Comparison of ENCODE assay signal across 9 mouse cellular contexts in genomic region chr3:108939573-108939972, GRCm38 (mm10). TPM values are rescaled to one million over a fixed set of nuclear protein-coding genes. Genes with fewer than 3 reads are reported as not detected.
A peak's percentile ranks its signal among the peaks of the same experiment; 100 is the strongest.
DNase-seq lines count a peak whose midpoint lies in the region; ATAC-seq and TF ChIP-seq lines count a peak whose summit lies in the region.
"Had no signal": no experiment of that assay in that cellular context is flagged by ENCODE, and none has a peak within 500 bp of the region (broad histone marks: within the 10 kb centered on the region; RNA-seq: fewer than 3 reads in every experiment).

Henmt1 (plus strand) TSS chr3:108939873.

- no peak within 1 kb of the TSS for H3K27ac ChIP-seq in liver, embryonic 11.5 days (ENCODE audit: low read depth, low read length)
- H3K27ac ChIP-seq in forebrain, embryonic 12.5 days: no peak within 1 kb of the TSS
- H3K27ac ChIP-seq in intestine, postnatal 0 days (ENCODE audit: low read depth, low read length): no peak within 1 kb of the TSS
- no peak within 1 kb of the TSS for H3K27ac ChIP-seq in neural tube, embryonic 14.5 days (ENCODE audit: low read depth, low read length)

- no peaks in the 10 kb centered on the region; the same call in none of the 2 replicates for H3K27me3 ChIP-seq in liver, embryonic 11.5 days (replicated peaks; ENCODE audit: control insufficient read depth, insufficient read depth, low read length)
- H3K27me3 ChIP-seq in forebrain, embryonic 12.5 days: no peaks in the 10 kb centered on the region
- H3K27me3 ChIP-seq in intestine, postnatal 0 days (replicated peaks; ENCODE audit: control insufficient read depth, insufficient read depth, low read length): no peaks in the 10 kb centered on the region; the same call in 1 of the 2 replicates
- no peaks in the 10 kb centered on the region for H3K27me3 ChIP-seq in neural tube, embryonic 14.5 days (ENCODE audit: control insufficient read depth, insufficient read depth, low read length)

- TF ChIP-seq CTCF in intestine, postnatal 0 days (IDR thresholded peaks at IDR 0.05; ENCODE audit: low read depth): no peak

- H3K4me1 ChIP-seq in liver, embryonic 11.5 days (replicated peaks; ENCODE audit: control insufficient read depth, insufficient read depth, low read length): no peaks in the 10 kb centered on the region
- no peaks in the 10 kb centered on the region for H3K4me1 ChIP-seq in forebrain, embryonic 12.5 days
- no peaks in the 10 kb centered on the region for H3K4me1 ChIP-seq in intestine, postnatal 0 days (replicated peaks; ENCODE audit: control insufficient read depth, insufficient read depth, low read length)
- no peaks in the 10 kb centered on the region for H3K4me1 ChIP-seq in neural tube, embryonic 14.5 days (ENCODE audit: control insufficient read depth, insufficient read depth, low read length)

- no peaks in the 10 kb centered on the region for H3K9me3 ChIP-seq in liver, embryonic 11.5 days (ENCODE audit: control insufficient read depth, low read length)
- no peaks in the 10 kb centered on the region for H3K9me3 ChIP-seq in forebrain, embryonic 12.5 days
- no peaks in the 10 kb centered on the region for H3K9me3 ChIP-seq in intestine, postnatal 0 days (ENCODE audit: control insufficient read depth)
- H3K9me3 ChIP-seq in neural tube, embryonic 14.5 days (ENCODE audit: control insufficient read depth, low read length): no peaks in the 10 kb centered on the region

- peak within 1 kb of the TSS; percentile 26; the same call in 1 of the 2 replicates for H3K9ac ChIP-seq in liver, embryonic 11.5 days (ENCODE audit: low read depth, low read length)
- no peak within 1 kb of the TSS for H3K9ac ChIP-seq in forebrain, embryonic 12.5 days
- H3K9ac ChIP-seq in intestine, postnatal 0 days (ENCODE audit: low read depth, low read length): no peak within 1 kb of the TSS
- 0 out of 2 replicates have a peak within 1 kb of the TSS, but pooled peaks have one; percentile 28 for H3K9ac ChIP-seq in neural tube, embryonic 14.5 days (replicated peaks; ENCODE audit: low read depth, low read length)

- WGBS in liver, embryonic 11.5 days: 81% methylated on average over 5 of the region's 5 CpGs
- 93% methylated on average over 5 of the region's 5 CpGs for WGBS in forebrain, embryonic 12.5 days
- WGBS in intestine, postnatal 0 days: 84% methylated on average over 5 of the region's 5 CpGs
- 85% methylated on average over 5 of the region's 5 CpGs for WGBS in neural tube, embryonic 14.5 days

- H3K36me3 ChIP-seq in liver, embryonic 11.5 days (ENCODE audit: control insufficient read depth, insufficient read depth, low read length): no peaks in the 10 kb centered on the region
- H3K36me3 ChIP-seq in forebrain, embryonic 12.5 days (replicated peaks): no peaks in the 10 kb centered on the region
- H3K36me3 ChIP-seq in intestine, postnatal 0 days (ENCODE audit: control insufficient read depth, insufficient read depth): no peaks in the 10 kb centered on the region
- no peaks in the 10 kb centered on the region for H3K36me3 ChIP-seq in neural tube, embryonic 14.5 days (ENCODE audit: control insufficient read depth, insufficient read depth, low read length)

- peak within 1 kb of the TSS; percentile 32 for H3K4me3 ChIP-seq in liver, embryonic 11.5 days (ENCODE audit: low read depth, low read length)
- peak within 1 kb of the TSS; percentile 31 for H3K4me3 ChIP-seq in forebrain, embryonic 12.5 days (replicated peaks)
- peak within 1 kb of the TSS; percentile 16; the same call in 1 of the 2 replicates for H3K4me3 ChIP-seq in intestine, postnatal 0 days (ENCODE audit: low read depth, low read length)
- H3K4me3 ChIP-seq in neural tube, embryonic 14.5 days (ENCODE audit: low read depth, low read length): peak within 1 kb of the TSS; percentile 29
- H3K4me3 ChIP-seq: myocyte had no signal

- no peak for DNase-seq in liver, embryonic 11.5 days (ENCODE audit: low spot score)
- DNase-seq in liver: no peak
- no peak for DNase-seq in urinary bladder, postnatal 4 days (ENCODE audit: low spot score in 2 of 2)
- no peak for DNase-seq in spleen, postnatal 4 days (ENCODE audit: low spot score in 2 of 2)

- ATAC-seq in liver, embryonic 11.5 days (replicated peaks; ENCODE audit: low FRiP score): no peak
- no peak for ATAC-seq in forebrain, embryonic 12.5 days (ENCODE audit: low FRiP score)
- ATAC-seq in intestine, postnatal 0 days: no peak
- ATAC-seq in neural tube, embryonic 14.5 days (ENCODE audit: low read depth): no peak
- no peak for ATAC-seq in erythroblast, adult 5-6 weeks (replicated peaks; ENCODE audit: low FRiP score, poor library complexity, severe bottlenecking)

- H3K4me2 ChIP-seq in liver, embryonic 11.5 days: peak within 1 kb of the TSS; percentile 66
- peak within 1 kb of the TSS; percentile 54 for H3K4me2 ChIP-seq in forebrain, embryonic 12.5 days
- peak within 1 kb of the TSS; percentile 50 for H3K4me2 ChIP-seq in intestine, postnatal 0 days (replicated peaks; ENCODE audit: low read depth)
- H3K4me2 ChIP-seq in neural tube, embryonic 14.5 days (ENCODE audit: low read depth, low read length): peak within 1 kb of the TSS; percentile 47

RNA-seq across cellular contexts. Expression of gene Henmt1, which starts in this region (rescaled TPM):
- polyA plus RNA-seq in liver, embryonic 11.5 days (2014; fragmentation: Nextera tagmentation; extraction: Ambion mirVana): 0.29 and 0.30 TPM in 2 replicates
- 0.56 and 1.3 TPM in 2 replicates for polyA plus RNA-seq in forebrain, embryonic 12.5 days (2016; fragmentation: Nextera tagmentation; extraction: Ambion mirVana)
- 0.29 and 0.38 TPM in 2 replicates for polyA plus RNA-seq in intestine, postnatal 0 days (2015; fragmentation: Nextera tagmentation; extraction: Ambion mirVana)
- 2.3 and 3.1 TPM in 2 replicates for polyA plus RNA-seq in neural tube, embryonic 14.5 days (2014; fragmentation: Nextera tagmentation; extraction: Ambion mirVana)
- not detected in 2 replicates for total RNA-seq in erythroblast, adult 5-6 weeks (2015; ENCODE audit: low replicate concordance)
- not detected in 2 replicates for total RNA-seq in erythroblast, adult 5-6 weeks (2017; ENCODE audit: low replicate concordance)
- polyA plus RNA-seq: myocyte had no signal

Comparison
In these comparisons a context has a peak if more than half of its experiments do, and no peak if none do; other contexts are left out.
1. H3K9ac ChIP-seq: peak in liver, embryonic 11.5 days (single experiment) and neural tube, embryonic 14.5 days (single experiment); none in forebrain, embryonic 12.5 days (single experiment) and intestine, postnatal 0 days (single experiment).
2. Peak in every context shown above with its lines, with median percentiles within 50 percentile points of each other: H3K4me2 ChIP-seq and H3K4me3 ChIP-seq.